Mouse (Mus musculus) olfactory bulb, adult 2 months (tissue): ENCODE data around the gene Nav3. TPM values are rescaled to one million over a fixed set of nuclear protein-coding genes. Genes with fewer than 3 reads are reported as not detected.
"Not testable (repeated sequence)": the region's sequence is repeated elsewhere in the genome, so short reads cannot be mapped to it uniquely, and the experiment has no call there.

ENCODE experiments used
- H3K27ac ChIP-seq: fragments of 200-500 bp; 2 replicates; pipeline ENCODE4 v1.5.1; 2012; ENCODE audit warnings: low read depth, low read length; ENCODE audit not compliant: insufficient read depth
- H3K4me1 ChIP-seq: fragments of 200-500 bp; 2 replicates; pipeline ENCODE4 v1.6.1; 2012; ENCODE audit warnings: low read length; ENCODE audit not compliant: control insufficient read depth, insufficient read depth
- H3K4me3 ChIP-seq: fragments of 200-500 bp; 2 replicates; pipeline ENCODE4 v1.5.1; 2012; ENCODE audit warnings: mild to moderate bottlenecking, low read depth, low read length, moderate library complexity; ENCODE audit not compliant: insufficient read depth
- CTCF ChIP-seq: fragments of 200-500 bp; IDR thresholded peaks from 2 replicates; pipeline ENCODE4 v1.5.1; 2012; ENCODE audit warnings: low read depth, mild to moderate bottlenecking, low read length, moderate library complexity; ENCODE audit not compliant: insufficient read depth
- POLR2A ChIP-seq: fragments of 200-500 bp; IDR thresholded peaks from 2 replicates; pipeline ENCODE4 v1.6.1; 2012; ENCODE audit warnings: mild to moderate bottlenecking, low read depth, low read length, moderate library complexity; ENCODE audit not compliant: insufficient read depth
- WGBS: fragments of 180-500 bp; shearing (Covaris S2); methylation state at CpG from one replicate; pipeline ENCODE4 v1.1.7; 2018; 5-methylcytosine and 5-hydroxymethylcytosine counted together
- polyA plus RNA-seq: library from polyadenylated mRNA; stranded (reverse); fragments of >200 nt; gene quantifications from 2 replicates; pipeline ENCODE4 v1.2.4, GENCODE M21; 2012; ENCODE audit warnings: low replicate concordance; ENCODE audit not compliant: missing spikeins, insufficient read depth, insufficient read length

Nav3 gene
- polyA plus RNA-seq, 1 experiment, result not detected

- H3K4me1 ChIP-seq, result no peaks in the 10 kb centered on the region
- no peak for TF ChIP-seq CTCF
- no peak for TF ChIP-seq POLR2A
- 66% methylated on average over 3 of the region's 3 CpGs for WGBS
Observed at GRCm38 (mm10) chr10:110398643-110399042, 57.4 kb downstream of the Nav3 start.

GRCm38 (mm10) chr10:110386476-110387197 is 69.4 kb downstream of the Nav3 start:
- TF ChIP-seq POLR2A (no peak), CTCF (no peak)
- Histone ChIP-seq H3K4me1 (no peaks in the 10 kb centered on the region), H3K27ac (no peak overlapping the region), H3K4me3 (no peak overlapping the region)
- WGBS, result 89% methylated on average over 6 of the region's 6 CpGs

More at GRCm38 (mm10) chr10:110398643-110399042, 57.4 kb downstream of the Nav3 start:
- Histone ChIP-seq H3K27ac (no peak overlapping the region), H3K4me3 (no peak overlapping the region)

- WGBS, result 48% methylated on average over 5 of the region's 5 CpGs
- not testable (repeated sequence) for H3K4me3 ChIP-seq, H3K4me1 ChIP-seq, H3K27ac ChIP-seq
Observed at GRCm38 (mm10) chr10:110383506-110384229, 72.3 kb downstream of the Nav3 start.

GRCm38 (mm10) chr10:110380792-110381191 is 75.2 kb downstream of the Nav3 start:
- TF ChIP-seq CTCF (no peak), POLR2A (no peak)
- no peak overlapping the region for H3K27ac ChIP-seq
- WGBS, result 77% methylated on average over 2 of the region's 2 CpGs

GRCm38 (mm10) chr10:110372724-110373455 is 83.1 kb downstream of the Nav3 start:
- Histone ChIP-seq H3K4me3 (no peak overlapping the region), H3K4me1 (peaks cover 2% of the 10 kb centered on the region; the same call in 1 of the 2 replicates), H3K27ac (no peak overlapping the region)
- no peak for TF ChIP-seq CTCF
- no peak for TF ChIP-seq POLR2A
- 42% methylated on average over 11 of the region's 11 CpGs for whole genome bisulfite sequencing

More at GRCm38 (mm10) chr10:110380792-110381191, 75.2 kb downstream of the Nav3 start:
- no peaks in the 10 kb centered on the region for H3K4me1 ChIP-seq
- H3K4me3 ChIP-seq, result no peak overlapping the region

GRCm38 (mm10) chr10:110352148-110352547 is 103.9 kb downstream of the Nav3 start:
- H3K27ac ChIP-seq, result no peak overlapping the region
- H3K4me3 ChIP-seq, result no peak overlapping the region
- 73% methylated on average over 7 of the region's 7 CpGs for WGBS
- TF ChIP-seq CTCF (no peak), POLR2A (no peak)
- H3K4me1 ChIP-seq, result no peaks in the 10 kb centered on the region

GRCm38 (mm10) chr10:110330030-110330429 is 126.0 kb downstream of the Nav3 start:
- WGBS, result 69% methylated on average over 5 of the region's 5 CpGs

GRCm38 (mm10) chr10:110329629-110330028 is 126.4 kb downstream of the Nav3 start:
- TF ChIP-seq CTCF (no peak), POLR2A (no peak)
- H3K27ac ChIP-seq, result no peak overlapping the region
- H3K4me1 ChIP-seq, result no peaks in the 10 kb centered on the region
- WGBS, result 47% methylated on average over 5 of the region's 5 CpGs
- H3K4me3 ChIP-seq, result no peak overlapping the region

More at GRCm38 (mm10) chr10:110330030-110330429, 126.0 kb downstream of the Nav3 start:
- no peak for TF ChIP-seq POLR2A
- TF ChIP-seq CTCF, result no peak
- Histone ChIP-seq H3K4me1 (no peaks in the 10 kb centered on the region), H3K27ac (no peak overlapping the region), H3K4me3 (no peak overlapping the region)

GRCm38 (mm10) chr10:110322082-110322632 is 133.8 kb downstream of the Nav3 start:
- no peak overlapping the region for H3K4me3 ChIP-seq
- TF ChIP-seq CTCF, result no peak
- TF ChIP-seq POLR2A, result no peak
- 67% methylated on average over 6 of the region's 6 CpGs for whole genome bisulfite sequencing
- H3K27ac ChIP-seq, result no peak overlapping the region
- H3K4me1 ChIP-seq, result no peaks in the 10 kb centered on the region
